Mouse (Mus musculus): ENCODE results near the gene Tmeff1. TPM values are rescaled to one million over a fixed set of nuclear protein-coding genes. Genes with fewer than 3 reads are reported as not detected.

Gene Tmeff1
- polyA plus RNA-seq, 1 experiment from 2014 or later = 35.8 TPM

GRCm38 (mm10) chr4:48663271-48663670 is 78.3 kb downstream of the Tmeff1 start, which contains the start of gene Cavin4:
Gene Cavin4 (plus strand): TSS chr4:48663514.
- no peak within 1 kb of the TSS for H3K4me3 ChIP-seq (ENCODE audit: low read depth, low read length)
- H3K9ac ChIP-seq (replicated peaks; ENCODE audit: low read depth, low read length) = no peak within 1 kb of the TSS
- H3K27me3 ChIP-seq (ENCODE audit: control insufficient read depth, insufficient read depth, low read length) = no peaks in the 10 kb centered on the region
- no peak within 1 kb of the TSS for H3K27ac ChIP-seq (ENCODE audit: low read length)
- H3K4me2 ChIP-seq (replicated peaks; ENCODE audit: low read depth, low read length) = no peak within 1 kb of the TSS
- 90% methylated on average over 10 of the region's 10 CpGs for WGBS
- peaks cover 25% of the 10 kb centered on the region for H3K36me3 ChIP-seq (ENCODE audit: control insufficient read depth, insufficient read depth, low read length)
- no peak for ATAC-seq (ENCODE audit: insufficient number of reproducible peaks, insufficient read depth, low FRiP score, low read depth)
- H3K9me3 ChIP-seq (ENCODE audit: control insufficient read depth, low read depth, low read length) = no peaks in the 10 kb centered on the region
- H3K4me1 ChIP-seq (ENCODE audit: control insufficient read depth, insufficient read depth, low read length) = no peaks in the 10 kb centered on the region

- Histone ChIP-seq H3K9me3 (ENCODE audit: control insufficient read depth, low read depth, low read length) (no peaks in the 10 kb centered on the region), H3K27ac (ENCODE audit: low read length) (no peak overlapping the region), H3K27me3 (ENCODE audit: control insufficient read depth, insufficient read depth, low read length) (no peaks in the 10 kb centered on the region), H3K4me1 (ENCODE audit: control insufficient read depth, insufficient read depth, low read length) (no peaks in the 10 kb centered on the region), H3K4me3 (ENCODE audit: low read depth, low read length) (no peak overlapping the region), H3K36me3 (ENCODE audit: control insufficient read depth, insufficient read depth, low read length) (peaks cover 25% of the 10 kb centered on the region), H3K4me2 (replicated peaks; ENCODE audit: low read depth, low read length) (no peak overlapping the region), H3K9ac (replicated peaks; ENCODE audit: low read depth, low read length) (no peak overlapping the region)
- WGBS = 95% methylated on average over 6 of the region's 6 CpGs
- no peak for ATAC-seq (ENCODE audit: insufficient number of reproducible peaks, insufficient read depth, low FRiP score, low read depth)
Measured at GRCm38 (mm10) chr4:48664021-48664420, 79.0 kb downstream of the Tmeff1 start.

- Histone ChIP-seq H3K4me3 (ENCODE audit: low read depth, low read length) (no peak overlapping the region), H3K9me3 (ENCODE audit: control insufficient read depth, low read depth, low read length) (no peaks in the 10 kb centered on the region), H3K4me2 (replicated peaks; ENCODE audit: low read depth, low read length) (no peak overlapping the region), H3K27ac (ENCODE audit: low read length) (no peak overlapping the region), H3K4me1 (ENCODE audit: control insufficient read depth, insufficient read depth, low read length) (no peaks in the 10 kb centered on the region), H3K27me3 (ENCODE audit: control insufficient read depth, insufficient read depth, low read length) (no peaks in the 10 kb centered on the region), H3K36me3 (ENCODE audit: control insufficient read depth, insufficient read depth, low read length) (peaks cover 23% of the 10 kb centered on the region), H3K9ac (replicated peaks; ENCODE audit: low read depth, low read length) (no peak overlapping the region)
- 83% methylated on average over 6 of the region's 6 CpGs for WGBS
- ATAC-seq (ENCODE audit: insufficient number of reproducible peaks, insufficient read depth, low FRiP score, low read depth) = no peak
Measured at GRCm38 (mm10) chr4:48667279-48667678, 82.3 kb downstream of the Tmeff1 start.

GRCm38 (mm10) chr4:48672915-48673314 is 87.9 kb downstream of the Tmeff1 start:
- WGBS = 73% methylated on average over 5 of the region's 5 CpGs
- H3K9ac ChIP-seq (replicated peaks; ENCODE audit: low read depth, low read length) = no peak overlapping the region
- H3K9me3 ChIP-seq (ENCODE audit: control insufficient read depth, low read depth, low read length) = no peaks in the 10 kb centered on the region
- H3K4me3 ChIP-seq (ENCODE audit: low read depth, low read length) = no peak overlapping the region
- peaks cover 15% of the 10 kb centered on the region; the same call in 1 of the 2 replicates for H3K36me3 ChIP-seq (ENCODE audit: control insufficient read depth, insufficient read depth, low read length)
- H3K4me2 ChIP-seq (replicated peaks; ENCODE audit: low read depth, low read length) = no peak overlapping the region
- no peaks in the 10 kb centered on the region for H3K27me3 ChIP-seq (ENCODE audit: control insufficient read depth, insufficient read depth, low read length)
- H3K4me1 ChIP-seq (ENCODE audit: control insufficient read depth, insufficient read depth, low read length) = no peaks in the 10 kb centered on the region
- no peak overlapping the region for H3K27ac ChIP-seq (ENCODE audit: low read length)
- no peak for ATAC-seq (ENCODE audit: insufficient number of reproducible peaks, insufficient read depth, low FRiP score, low read depth)

GRCm38 (mm10) chr4:48674412-48674811 is 89.4 kb downstream of the Tmeff1 start:
- Histone ChIP-seq H3K4me2 (replicated peaks; ENCODE audit: low read depth, low read length) (no peak overlapping the region), H3K4me1 (ENCODE audit: control insufficient read depth, insufficient read depth, low read length) (no peaks in the 10 kb centered on the region), H3K4me3 (ENCODE audit: low read depth, low read length) (no peak overlapping the region), H3K36me3 (ENCODE audit: control insufficient read depth, insufficient read depth, low read length) (peaks cover 15% of the 10 kb centered on the region; the same call in 1 of the 2 replicates), H3K9me3 (ENCODE audit: control insufficient read depth, low read depth, low read length) (no peaks in the 10 kb centered on the region), H3K27me3 (ENCODE audit: control insufficient read depth, insufficient read depth, low read length) (no peaks in the 10 kb centered on the region), H3K9ac (replicated peaks; ENCODE audit: low read depth, low read length) (no peak overlapping the region), H3K27ac (ENCODE audit: low read length) (no peak overlapping the region)
- no peak for ATAC-seq (ENCODE audit: insufficient number of reproducible peaks, insufficient read depth, low FRiP score, low read depth)
- WGBS = 90% methylated on average over 7 of the region's 7 CpGs

- Histone ChIP-seq H3K9ac (replicated peaks; ENCODE audit: low read depth, low read length) (no peak overlapping the region), H3K4me1 (ENCODE audit: control insufficient read depth, insufficient read depth, low read length) (no peaks in the 10 kb centered on the region)
- WGBS = 88% methylated on average over 13 of the region's 13 CpGs
Measured at GRCm38 (mm10) chr4:48676570-48677185, 91.7 kb downstream of the Tmeff1 start.

GRCm38 (mm10) chr4:48677276-48677675 is 92.3 kb downstream of the Tmeff1 start:
- Histone ChIP-seq H3K4me3 (ENCODE audit: low read depth, low read length) (no peak overlapping the region), H3K36me3 (ENCODE audit: control insufficient read depth, insufficient read depth, low read length) (peaks cover 10% of the 10 kb centered on the region; the same call in 1 of the 2 replicates), H3K27ac (ENCODE audit: low read length) (no peak overlapping the region), H3K4me2 (replicated peaks; ENCODE audit: low read depth, low read length) (no peak overlapping the region), H3K9me3 (ENCODE audit: control insufficient read depth, low read depth, low read length) (no peaks in the 10 kb centered on the region), H3K4me1 (ENCODE audit: control insufficient read depth, insufficient read depth, low read length) (no peaks in the 10 kb centered on the region), H3K9ac (replicated peaks; ENCODE audit: low read depth, low read length) (no peak overlapping the region), H3K27me3 (ENCODE audit: control insufficient read depth, insufficient read depth, low read length) (no peaks in the 10 kb centered on the region)
- no peak for ATAC-seq (ENCODE audit: insufficient number of reproducible peaks, insufficient read depth, low FRiP score, low read depth)
- WGBS = 93% methylated on average over 8 of the region's 8 CpGs

More at GRCm38 (mm10) chr4:48676570-48677185, 91.7 kb downstream of the Tmeff1 start:
- H3K4me3 ChIP-seq (ENCODE audit: low read depth, low read length) = no peak overlapping the region
- H3K36me3 ChIP-seq (ENCODE audit: control insufficient read depth, insufficient read depth, low read length) = peaks cover 15% of the 10 kb centered on the region; the same call in 1 of the 2 replicates
- no peaks in the 10 kb centered on the region for H3K9me3 ChIP-seq (ENCODE audit: control insufficient read depth, low read depth, low read length)
- H3K27ac ChIP-seq (ENCODE audit: low read length) = no peak overlapping the region
- H3K4me2 ChIP-seq (replicated peaks; ENCODE audit: low read depth, low read length) = no peak overlapping the region
- H3K27me3 ChIP-seq (ENCODE audit: control insufficient read depth, insufficient read depth, low read length) = no peaks in the 10 kb centered on the region
- no peak for ATAC-seq (ENCODE audit: insufficient number of reproducible peaks, insufficient read depth, low FRiP score, low read depth)

GRCm38 (mm10) chr4:48677812-48678211 is 92.8 kb downstream of the Tmeff1 start:
- Histone ChIP-seq H3K27me3 (ENCODE audit: control insufficient read depth, insufficient read depth, low read length) (no peaks in the 10 kb centered on the region), H3K9me3 (ENCODE audit: control insufficient read depth, low read depth, low read length) (no peaks in the 10 kb centered on the region), H3K4me1 (ENCODE audit: control insufficient read depth, insufficient read depth, low read length) (no peaks in the 10 kb centered on the region), H3K27ac (ENCODE audit: low read length) (no peak overlapping the region), H3K9ac (replicated peaks; ENCODE audit: low read depth, low read length) (no peak overlapping the region), H3K4me2 (replicated peaks; ENCODE audit: low read depth, low read length) (no peak overlapping the region), H3K4me3 (ENCODE audit: low read depth, low read length) (no peak overlapping the region), H3K36me3 (ENCODE audit: control insufficient read depth, insufficient read depth, low read length) (peaks cover 9% of the 10 kb centered on the region; the same call in 1 of the 2 replicates)
- WGBS = 73% methylated on average over 2 of the region's 2 CpGs
- ATAC-seq (ENCODE audit: insufficient number of reproducible peaks, insufficient read depth, low FRiP score, low read depth) = no peak

- ATAC-seq (ENCODE audit: insufficient number of reproducible peaks, insufficient read depth, low FRiP score, low read depth) = no peak
- Histone ChIP-seq H3K27me3 (ENCODE audit: control insufficient read depth, insufficient read depth, low read length) (no peaks in the 10 kb centered on the region), H3K4me2 (replicated peaks; ENCODE audit: low read depth, low read length) (no peak overlapping the region), H3K9me3 (ENCODE audit: control insufficient read depth, low read depth, low read length) (no peaks in the 10 kb centered on the region), H3K9ac (replicated peaks; ENCODE audit: low read depth, low read length) (no peak overlapping the region), H3K27ac (ENCODE audit: low read length) (no peak overlapping the region), H3K4me3 (ENCODE audit: low read depth, low read length) (no peak overlapping the region), H3K4me1 (ENCODE audit: control insufficient read depth, insufficient read depth, low read length) (no peaks in the 10 kb centered on the region), H3K36me3 (ENCODE audit: control insufficient read depth, insufficient read depth, low read length) (peaks cover 7% of the 10 kb centered on the region; the same call in 1 of the 2 replicates)
- WGBS = 96% methylated on average over 9 of the region's 9 CpGs
Measured at GRCm38 (mm10) chr4:48678793-48679192, 93.8 kb downstream of the Tmeff1 start.
